Mouse (Mus musculus): ENCODE measurements around the gene Srsf2.
A peak's percentile ranks its signal among the peaks of the same experiment; 100 is the strongest.
"Not testable (repeated sequence)": the region's sequence is repeated elsewhere in the genome, so short reads cannot be mapped to it uniquely, and the experiment has no call there.

Gene Srsf2

GRCm38 (mm10) chr11:116852291-116852890, 503 bp downstream of the Srsf2 start, which contains the start of gene Mfsd11:
Gene Mfsd11 (plus strand): TSS chr11:116852440.
- peak; percentile 92 for DNase-seq

- DNase-seq: no peak
Measured at GRCm38 (mm10) chr11:116851576-116852290, 1.2 kb downstream of the Srsf2 start.

GRCm38 (mm10) chr11:116850833-116851477, 1.9 kb downstream of the Srsf2 start:
- no peak for DNase-seq

GRCm38 (mm10) chr11:116850085-116850484, 2.8 kb downstream of the Srsf2 start:
- DNase-seq: no peak

GRCm38 (mm10) chr11:116849587-116849986, 3.3 kb downstream of the Srsf2 start:
- DNase-seq: no peak

GRCm38 (mm10) chr11:116848877-116849178, 4.1 kb downstream of the Srsf2 start:
- not testable (repeated sequence) for DNase-seq

- no peak for DNase-seq
Measured at GRCm38 (mm10) chr11:116848086-116848876, 4.6 kb downstream of the Srsf2 start.

GRCm38 (mm10) chr11:116847187-116848085, 5.5 kb downstream of the Srsf2 start:
- no peak for DNase-seq

GRCm38 (mm10) chr11:116846593-116847181, 6.2 kb downstream of the Srsf2 start:
- DNase-seq: no peak

GRCm38 (mm10) chr11:116843261-116844233, 9.3 kb downstream of the Srsf2 start, which contains the start of the genes Mettl23 and Jmjd6:
Gene Mettl23 (plus strand): TSS chr11:116843278.
Gene Jmjd6 (minus strand): TSS chr11:116843449.
- DNase-seq: peak; percentile 98

- peak; percentile 79 for DNase-seq
Measured at GRCm38 (mm10) chr11:116842531-116843260, 10.2 kb downstream of the Srsf2 start.

- no peak for DNase-seq
Measured at GRCm38 (mm10) chr11:116840748-116841147, 12.1 kb downstream of the Srsf2 start.

GRCm38 (mm10) chr11:116839601-116840000, 13.3 kb downstream of the Srsf2 start:
- peak; percentile 14 for DNase-seq

- DNase-seq: peak; percentile 19
Measured at GRCm38 (mm10) chr11:116838936-116839335, 14.0 kb downstream of the Srsf2 start.

- DNase-seq: no peak
Measured at GRCm38 (mm10) chr11:116837441-116837840, 15.5 kb downstream of the Srsf2 start.

GRCm38 (mm10) chr11:116836283-116836682, 16.6 kb downstream of the Srsf2 start:
- no peak for DNase-seq

- no peak for DNase-seq
Measured at GRCm38 (mm10) chr11:116834954-116835353, 17.9 kb downstream of the Srsf2 start.

- no peak for DNase-seq
Measured at GRCm38 (mm10) chr11:116832172-116832685, 20.7 kb downstream of the Srsf2 start.

GRCm38 (mm10) chr11:116827534-116828165, 25.2 kb downstream of the Srsf2 start, which contains the start of gene Mxra7:
Gene Mxra7 (minus strand): TSS chr11:116828046.
- DNase-seq: peak; percentile 93

All from kidney, postnatal 10 days (tissue).